Mouse (Mus musculus): Measurements from ENCODE around the gene Ccsap. TPM values are rescaled to one million over a fixed set of nuclear protein-coding genes. Genes with fewer than 3 reads are reported as not detected.

Gene Ccsap
- polyA plus RNA-seq, 1 experiment from 2014 or later = 4.6 TPM

- WGBS = under 1% methylated on average over 49 of the region's 49 CpGs
- ATAC-seq (ENCODE audit: low read depth) = peak; percentile 83
- peak overlapping the region; percentile 65 for H3K4me2 ChIP-seq
These were observed 32.0 kb upstream of the Ccsap start for GRCm38 (mm10) chr8:123891883-123892585.

DNA sequence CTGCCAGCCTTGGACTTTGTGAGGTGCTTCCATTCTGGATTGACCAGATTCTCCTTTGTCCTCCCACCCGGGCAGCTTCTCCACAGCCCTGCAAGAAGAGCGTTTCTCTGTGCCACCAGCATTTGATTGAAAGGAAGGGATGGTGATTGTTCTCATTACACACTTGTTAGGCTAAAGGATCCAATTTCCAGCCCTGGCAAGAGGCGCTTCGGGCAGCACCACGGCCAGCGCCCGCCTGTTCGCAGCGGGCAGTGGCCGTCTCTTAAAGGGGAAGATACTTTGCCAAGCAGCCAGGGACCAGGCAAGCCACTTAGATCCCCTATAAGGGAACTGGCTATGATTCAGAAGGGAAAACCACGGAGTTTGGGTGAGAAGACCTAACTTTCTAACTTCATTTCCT is 31.3 kb upstream of the Ccsap start:
- Histone ChIP-seq H3K4me2 (peak overlapping the region; percentile 65), H3K27ac (replicated peaks) (0 out of 2 replicates have a peak overlapping the region, but pooled peaks have one; percentile 64), H3K9me3 (no peaks in the 10 kb centered on the region), H3K4me3 (peak overlapping the region; percentile 44), H3K36me3 (no peaks in the 10 kb centered on the region), H3K9ac (peak overlapping the region; percentile 70), H3K4me1 (replicated peaks) (peaks cover 21% of the 10 kb centered on the region), H3K27me3 (peaks cover 83% of the 10 kb centered on the region)
- WGBS = under 1% methylated on average over 11 of the region's 11 CpGs
- ATAC-seq (ENCODE audit: low read depth) = no peak

More at GRCm38 (mm10) chr8:123891883-123892585, 32.0 kb upstream of the Ccsap start:
- H3K27ac ChIP-seq (replicated peaks) = peak overlapping the region; percentile 64
- H3K9me3 ChIP-seq = no peaks in the 10 kb centered on the region
- H3K4me1 ChIP-seq (replicated peaks) = peaks cover 21% of the 10 kb centered on the region
- no peaks in the 10 kb centered on the region for H3K36me3 ChIP-seq
- H3K27me3 ChIP-seq = peaks cover 87% of the 10 kb centered on the region
- H3K9ac ChIP-seq = peak overlapping the region; percentile 70
- peak overlapping the region; percentile 44 for H3K4me3 ChIP-seq

- no peaks in the 10 kb centered on the region for H3K9me3 ChIP-seq
- H3K4me1 ChIP-seq (replicated peaks) = peaks cover 26% of the 10 kb centered on the region
- no peak overlapping the region for H3K4me3 ChIP-seq
- no peak overlapping the region for H3K9ac ChIP-seq
- H3K27me3 ChIP-seq = peaks cover 75% of the 10 kb centered on the region
- ATAC-seq (ENCODE audit: low read depth) = no peak
- 60% methylated on average over 4 of the region's 4 CpGs for WGBS
- H3K27ac ChIP-seq (replicated peaks) = no peak overlapping the region
- no peaks in the 10 kb centered on the region for H3K36me3 ChIP-seq
- H3K4me2 ChIP-seq = no peak overlapping the region
These were observed 29.8 kb upstream of the Ccsap start for GRCm38 (mm10) chr8:123889797-123890196.

GRCm38 (mm10) chr8:123887956-123888355 is 27.9 kb upstream of the Ccsap start:
- Histone ChIP-seq H3K27me3 (peaks cover 71% of the 10 kb centered on the region), H3K4me1 (replicated peaks) (peaks cover 36% of the 10 kb centered on the region), H3K9me3 (no peaks in the 10 kb centered on the region), H3K36me3 (no peaks in the 10 kb centered on the region), H3K4me3 (no peak overlapping the region), H3K27ac (replicated peaks) (no peak overlapping the region), H3K4me2 (no peak overlapping the region), H3K9ac (no peak overlapping the region)
- 78% methylated on average over 2 of the region's 2 CpGs for WGBS
- ATAC-seq (ENCODE audit: low read depth) = no peak

DNA sequence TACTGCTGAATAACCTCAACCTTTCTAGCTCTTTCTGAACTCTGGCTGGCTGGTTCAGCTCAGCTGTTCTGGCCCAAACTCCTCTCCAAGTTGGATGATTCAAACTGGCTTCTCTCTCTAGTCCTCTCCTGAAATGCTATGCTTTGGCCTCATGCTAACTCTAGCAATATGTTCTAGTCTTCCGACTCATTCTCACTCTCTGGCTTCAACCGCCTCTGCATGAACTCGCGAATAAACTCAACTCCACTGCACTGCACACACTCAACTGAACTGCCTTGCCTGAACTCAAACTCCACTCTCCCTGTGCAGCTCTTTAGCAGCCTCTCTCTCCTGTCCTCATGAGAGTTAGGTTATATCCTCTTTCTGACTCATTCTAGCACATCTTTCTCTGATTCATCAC is 27.2 kb upstream of the Ccsap start:
- no peak overlapping the region for H3K9ac ChIP-seq
- ATAC-seq (ENCODE audit: low read depth) = no peak
- no peak overlapping the region for H3K4me3 ChIP-seq
- H3K27ac ChIP-seq (replicated peaks) = no peak overlapping the region
- H3K27me3 ChIP-seq = peaks cover 63% of the 10 kb centered on the region
- no peak overlapping the region for H3K4me2 ChIP-seq
- peaks cover 28% of the 10 kb centered on the region for H3K4me1 ChIP-seq (replicated peaks)
- H3K9me3 ChIP-seq = no peaks in the 10 kb centered on the region
- 94% methylated on average over 4 of the region's 4 CpGs for WGBS
- no peaks in the 10 kb centered on the region for H3K36me3 ChIP-seq

DNA sequence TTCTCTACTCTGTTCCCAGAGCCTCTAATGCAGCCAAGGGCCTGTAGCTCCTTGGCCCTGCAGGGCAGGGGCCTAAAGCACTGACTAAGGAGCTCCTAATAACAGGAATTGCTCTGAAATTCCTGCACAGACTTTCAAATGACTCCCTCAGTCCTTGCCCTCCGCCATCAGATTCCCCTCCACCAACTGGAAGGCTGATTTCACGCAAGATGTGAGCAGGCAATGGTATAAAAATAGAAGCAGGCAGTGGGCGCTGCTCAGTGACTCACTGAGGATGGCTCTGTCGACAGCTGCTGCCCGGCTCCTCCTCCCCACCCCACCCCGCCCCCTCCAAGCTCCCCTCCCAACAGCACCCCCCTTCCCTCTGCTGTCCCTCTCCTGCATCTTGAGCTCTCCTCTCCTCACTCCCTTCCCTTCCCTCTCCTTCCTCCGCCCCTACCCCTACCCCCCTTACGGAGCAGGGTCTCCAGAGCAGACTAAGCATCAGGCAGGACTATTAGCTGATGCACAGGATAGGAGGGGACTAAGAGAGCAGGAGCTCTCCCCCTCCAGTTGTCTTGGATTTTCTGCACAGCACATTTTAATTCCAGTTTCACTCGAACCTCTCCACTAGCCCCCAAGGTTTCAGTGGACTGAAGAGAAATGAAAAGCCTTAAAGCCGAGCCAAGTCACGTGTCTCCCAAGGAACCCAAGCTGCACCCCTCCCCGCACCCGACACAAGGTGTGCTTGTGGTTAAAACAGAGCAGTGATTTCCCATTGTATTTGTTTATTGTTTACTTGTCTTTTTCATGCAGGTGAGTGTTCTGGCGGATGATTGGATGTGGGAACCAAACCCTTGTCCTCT is 24.9 kb upstream of the Ccsap start:
- WGBS = 7% methylated on average over 13 of the region's 14 CpGs
- H3K36me3 ChIP-seq = no peaks in the 10 kb centered on the region
- H3K27ac ChIP-seq (replicated peaks) = peak overlapping the region; percentile 76

GRCm38 (mm10) chr8:123883094-123883493 is 23.1 kb upstream of the Ccsap start:
- Histone ChIP-seq H3K36me3 (no peaks in the 10 kb centered on the region), H3K9ac (no peak overlapping the region), H3K27ac (replicated peaks) (no peak overlapping the region), H3K4me1 (replicated peaks) (peaks cover 26% of the 10 kb centered on the region), H3K4me2 (no peak overlapping the region), H3K27me3 (peaks cover 23% of the 10 kb centered on the region), H3K9me3 (no peaks in the 10 kb centered on the region), H3K4me3 (no peak overlapping the region)
- WGBS = 79% methylated on average over 4 of the region's 4 CpGs
- ATAC-seq (ENCODE audit: low read depth) = no peak

More for the DNA sequence above, 24.9 kb upstream of the Ccsap start:
- Histone ChIP-seq H3K27me3 (peaks cover 41% of the 10 kb centered on the region), H3K9ac (peak overlapping the region; percentile 49), H3K4me1 (replicated peaks) (peaks cover 21% of the 10 kb centered on the region), H3K9me3 (no peaks in the 10 kb centered on the region), H3K4me3 (no peak overlapping the region), H3K4me2 (peak overlapping the region; percentile 32)
- ATAC-seq (ENCODE audit: low read depth) = peak; percentile 81

- peaks cover 26% of the 10 kb centered on the region for H3K4me1 ChIP-seq (replicated peaks)
- no peaks in the 10 kb centered on the region for H3K9me3 ChIP-seq
- no peak overlapping the region for H3K27ac ChIP-seq (replicated peaks)
- no peak overlapping the region for H3K9ac ChIP-seq
- no peak overlapping the region for H3K4me3 ChIP-seq
- no peak overlapping the region for H3K4me2 ChIP-seq
- no peaks in the 10 kb centered on the region for H3K36me3 ChIP-seq
- peaks cover 22% of the 10 kb centered on the region for H3K27me3 ChIP-seq
- ATAC-seq (ENCODE audit: low read depth) = no peak
- 79% methylated on average over 2 of the region's 2 CpGs for WGBS
These were observed 22.4 kb upstream of the Ccsap start for GRCm38 (mm10) chr8:123882412-123882811.

GRCm38 (mm10) chr8:123880821-123881350 is 20.9 kb upstream of the Ccsap start:
- H3K4me3 ChIP-seq = no peak overlapping the region
- H3K36me3 ChIP-seq = no peaks in the 10 kb centered on the region
- ATAC-seq (ENCODE audit: low read depth) = no peak
- H3K9ac ChIP-seq = no peak overlapping the region
- peaks cover 18% of the 10 kb centered on the region for H3K27me3 ChIP-seq
- peaks cover 26% of the 10 kb centered on the region for H3K4me1 ChIP-seq (replicated peaks)
- 53% methylated on average over 4 of the region's 4 CpGs for WGBS
- H3K4me2 ChIP-seq = no peak overlapping the region
- no peaks in the 10 kb centered on the region for H3K9me3 ChIP-seq
- no peak overlapping the region for H3K27ac ChIP-seq (replicated peaks)

GRCm38 (mm10) chr8:123880271-123880670 is 20.3 kb upstream of the Ccsap start:
- Histone ChIP-seq H3K9ac (no peak overlapping the region), H3K27me3 (peaks cover 15% of the 10 kb centered on the region), H3K4me2 (no peak overlapping the region), H3K27ac (replicated peaks) (no peak overlapping the region), H3K9me3 (no peaks in the 10 kb centered on the region), H3K36me3 (no peaks in the 10 kb centered on the region), H3K4me3 (no peak overlapping the region), H3K4me1 (replicated peaks) (peaks cover 26% of the 10 kb centered on the region)
- WGBS = 65% methylated on average over 10 of the region's 10 CpGs
- ATAC-seq (ENCODE audit: low read depth) = no peak

DNA sequence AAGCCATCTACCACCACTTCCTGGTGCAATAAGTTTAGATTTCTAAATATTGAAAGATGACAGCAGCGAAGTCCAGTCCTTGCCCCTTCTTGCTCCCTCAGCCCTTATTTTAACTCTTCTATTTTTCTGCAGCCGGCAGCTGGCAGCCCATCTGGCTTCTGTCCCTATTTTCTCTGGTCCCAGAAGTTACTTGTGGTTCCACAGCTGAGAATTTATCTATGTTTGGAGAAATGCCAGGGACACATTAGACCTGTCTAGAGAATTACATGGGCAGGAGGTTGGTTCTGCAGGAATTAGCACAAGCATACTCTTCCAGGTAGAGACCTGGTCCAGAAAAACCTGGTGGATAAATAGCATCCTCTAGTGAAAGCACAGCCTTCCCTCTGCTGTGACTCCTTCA is 17.9 kb upstream of the Ccsap start:
- 67% methylated on average over 2 of the region's 2 CpGs for WGBS

DNA sequence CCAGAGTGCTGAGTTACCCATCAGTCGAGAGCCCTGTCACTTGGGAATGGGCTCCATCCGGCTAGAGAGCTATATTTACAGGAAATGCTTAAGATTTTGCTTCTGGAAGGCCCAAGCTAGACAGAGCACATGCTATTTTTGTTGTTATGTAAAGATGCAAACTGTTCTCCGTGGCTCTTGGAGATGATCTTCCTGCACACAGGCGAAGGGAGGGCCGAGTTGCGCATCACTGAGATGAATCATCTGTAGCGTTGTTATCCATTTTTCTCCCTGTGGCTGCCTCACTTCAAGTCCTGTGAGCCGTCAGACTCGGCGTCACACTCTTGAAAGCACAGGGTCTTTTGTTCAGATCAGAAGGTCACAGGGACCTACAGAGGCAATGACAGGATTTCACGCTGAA is 14.3 kb upstream of the Ccsap start:
- Histone ChIP-seq H3K4me2 (no peak overlapping the region), H3K4me1 (replicated peaks) (0 out of 2 replicates have a peak, but pooled peaks cover 5% of the 10 kb centered on the region), H3K27ac (replicated peaks) (no peak overlapping the region), H3K9ac (no peak overlapping the region), H3K27me3 (no peaks in the 10 kb centered on the region), H3K36me3 (no peaks in the 10 kb centered on the region), H3K4me3 (no peak overlapping the region), H3K9me3 (no peaks in the 10 kb centered on the region)
- ATAC-seq (ENCODE audit: low read depth) = no peak
- 80% methylated on average over 11 of the region's 11 CpGs for WGBS

More for the DNA sequence above, 17.9 kb upstream of the Ccsap start:
- Histone ChIP-seq H3K4me2 (no peak overlapping the region), H3K27ac (replicated peaks) (no peak overlapping the region), H3K9ac (no peak overlapping the region), H3K36me3 (no peaks in the 10 kb centered on the region), H3K9me3 (no peaks in the 10 kb centered on the region), H3K4me3 (no peak overlapping the region), H3K4me1 (replicated peaks) (0 out of 2 replicates have a peak, but pooled peaks cover 10% of the 10 kb centered on the region), H3K27me3 (no peaks in the 10 kb centered on the region)
- no peak for ATAC-seq (ENCODE audit: low read depth)

Data from neural tube, embryonic 13.5 days (tissue).